Mouse (Mus musculus) olfactory bulb, adult 2 months (tissue): Measurements from ENCODE around the gene Fam53b. TPM values are rescaled to one million over a fixed set of nuclear protein-coding genes. Genes with fewer than 3 reads are reported as not detected.

Experiments
- H3K27ac ChIP-seq: fragments of 200-500 bp; 2 replicates; pipeline ENCODE4 v1.5.1; 2012; ENCODE audit warnings: low read depth, low read length; ENCODE audit not compliant: insufficient read depth
- H3K4me1 ChIP-seq: fragments of 200-500 bp; 2 replicates; pipeline ENCODE4 v1.6.1; 2012; ENCODE audit warnings: low read length; ENCODE audit not compliant: control insufficient read depth, insufficient read depth
- H3K4me3 ChIP-seq: fragments of 200-500 bp; 2 replicates; pipeline ENCODE4 v1.5.1; 2012; ENCODE audit warnings: mild to moderate bottlenecking, low read depth, low read length, moderate library complexity; ENCODE audit not compliant: insufficient read depth
- CTCF ChIP-seq: fragments of 200-500 bp; IDR thresholded peaks from 2 replicates; pipeline ENCODE4 v1.5.1; 2012; ENCODE audit warnings: low read depth, mild to moderate bottlenecking, low read length, moderate library complexity; ENCODE audit not compliant: insufficient read depth
- POLR2A ChIP-seq: fragments of 200-500 bp; IDR thresholded peaks from 2 replicates; pipeline ENCODE4 v1.6.1; 2012; ENCODE audit warnings: mild to moderate bottlenecking, low read depth, low read length, moderate library complexity; ENCODE audit not compliant: insufficient read depth
- WGBS: fragments of 180-500 bp; shearing (Covaris S2); methylation state at CpG from one replicate; pipeline ENCODE4 v1.1.7; 2018; 5-methylcytosine and 5-hydroxymethylcytosine counted together
- polyA plus RNA-seq: library from polyadenylated mRNA; stranded (reverse); fragments of >200 nt; gene quantifications from 2 replicates; pipeline ENCODE4 v1.2.4, GENCODE M21; 2012; ENCODE audit warnings: low replicate concordance; ENCODE audit not compliant: missing spikeins, insufficient read depth, insufficient read length

The Fam53b gene
- polyA plus RNA-seq, 1 experiment: not detected

DNA sequence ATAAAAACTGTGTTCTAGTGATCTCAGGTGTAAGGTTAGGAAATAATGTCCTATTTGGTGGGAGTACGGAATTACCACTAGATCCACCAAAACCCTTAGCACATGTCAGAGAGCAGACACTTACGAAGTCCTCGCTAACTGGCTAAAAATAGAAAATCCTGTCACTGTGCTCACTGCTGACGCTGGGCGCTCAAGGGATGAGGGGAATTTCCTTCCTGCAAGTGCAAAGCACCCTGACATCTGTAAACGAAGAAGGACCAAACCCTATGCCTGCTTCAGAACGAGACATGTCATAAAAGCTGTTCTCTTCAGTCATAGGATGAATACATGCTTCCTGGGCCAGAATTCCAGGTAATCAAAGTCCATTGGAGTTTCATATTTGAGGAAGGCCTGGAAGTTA is 27.7 kb downstream of the Fam53b start:
- WGBS: 45% methylated on average over 7 of the region's 7 CpGs
- H3K4me3 ChIP-seq: no peak overlapping the region
- H3K4me1 ChIP-seq: peaks cover 14% of the 10 kb centered on the region
- H3K27ac ChIP-seq: no peak overlapping the region
- TF ChIP-seq CTCF: no peak
- TF ChIP-seq POLR2A: no peak

DNA sequence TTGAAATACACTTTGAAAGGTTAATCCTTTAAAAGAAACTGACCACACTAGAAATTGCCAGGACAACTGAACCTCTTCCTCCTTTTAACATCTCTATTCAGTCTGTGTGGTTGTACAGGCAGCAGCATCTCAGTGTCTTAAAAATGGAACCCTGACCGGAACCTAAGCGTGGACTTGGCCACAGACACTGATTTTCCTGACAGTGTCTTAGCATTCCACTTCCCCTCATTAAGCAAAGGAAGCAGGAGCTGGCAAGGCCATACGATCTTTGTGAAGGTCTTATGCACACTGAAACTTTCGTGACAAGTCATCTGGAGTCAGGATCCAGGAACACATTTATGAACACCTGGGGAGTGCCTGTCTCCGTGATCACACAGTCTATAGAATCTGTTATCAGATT is 29.6 kb downstream of the Fam53b start:
- Histone ChIP-seq H3K4me3 (no peak overlapping the region), H3K4me1 (peaks cover 19% of the 10 kb centered on the region), H3K27ac (no peak overlapping the region)
- TF ChIP-seq POLR2A: no peak
- no peak for TF ChIP-seq CTCF
- WGBS: 86% methylated on average over 5 of the region's 5 CpGs

DNA sequence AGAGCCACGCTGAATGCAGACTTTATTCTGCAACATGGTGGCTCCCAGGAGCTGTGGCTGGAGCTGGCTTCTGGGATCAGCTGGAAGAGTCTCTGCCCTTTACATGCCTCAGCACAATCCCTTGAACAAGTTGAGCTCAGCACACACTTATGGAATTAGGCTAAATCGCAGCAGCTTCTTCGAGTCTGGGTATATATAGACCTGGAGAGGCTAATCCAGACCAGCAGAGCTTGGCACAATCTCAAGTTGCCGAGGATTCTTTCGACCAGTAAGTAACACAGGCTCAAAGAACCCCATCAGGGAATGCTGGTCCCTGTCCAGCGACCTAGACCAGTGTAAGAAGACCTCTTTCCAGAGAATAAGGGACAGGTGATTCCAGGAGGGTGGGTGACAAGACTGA is 31.8 kb downstream of the Fam53b start:
- TF ChIP-seq CTCF (no peak), POLR2A (no peak)
- H3K27ac ChIP-seq: no peak overlapping the region
- H3K4me1 ChIP-seq: peaks cover 20% of the 10 kb centered on the region
- H3K4me3 ChIP-seq: no peak overlapping the region
- WGBS: 49% methylated on average over 6 of the region's 6 CpGs

DNA sequence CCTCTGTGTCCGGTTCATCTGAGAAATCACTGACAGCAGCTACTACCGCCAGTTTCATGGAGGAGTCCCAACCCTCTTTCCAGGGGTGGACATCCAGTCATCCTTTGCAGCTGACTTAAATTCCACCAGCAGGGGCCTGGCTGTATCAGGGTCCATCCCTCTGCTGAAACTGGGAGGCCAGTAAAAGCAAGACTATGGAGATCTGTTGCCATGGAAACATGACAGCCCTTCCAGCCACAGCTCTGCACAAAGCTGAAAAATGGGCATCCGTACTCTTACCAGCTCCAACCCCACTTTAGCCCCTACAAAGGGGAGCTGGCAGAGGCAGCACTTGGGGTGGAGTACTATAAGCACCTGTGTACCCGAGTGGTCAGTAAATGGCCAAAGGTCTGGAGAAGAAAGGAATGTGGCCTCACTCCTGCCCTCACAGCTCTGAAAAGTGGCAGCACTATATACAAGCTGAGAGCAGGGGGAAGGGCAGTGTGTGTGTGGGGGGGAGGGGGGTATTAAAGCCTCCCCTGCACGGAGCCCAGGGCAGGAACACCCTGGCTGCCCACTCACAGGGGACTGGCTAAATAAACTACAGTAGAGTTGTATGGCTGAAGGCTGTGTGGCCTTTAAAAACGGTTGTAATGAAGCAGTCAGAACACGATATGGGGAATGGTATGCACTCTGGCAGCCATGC is 32.4 kb downstream of the Fam53b start:
- Histone ChIP-seq H3K4me1 (peaks cover 19% of the 10 kb centered on the region), H3K27ac (no peak overlapping the region), H3K4me3 (no peak overlapping the region)
- no peak for TF ChIP-seq POLR2A
- WGBS: 43% methylated on average over 7 of the region's 7 CpGs

DNA sequence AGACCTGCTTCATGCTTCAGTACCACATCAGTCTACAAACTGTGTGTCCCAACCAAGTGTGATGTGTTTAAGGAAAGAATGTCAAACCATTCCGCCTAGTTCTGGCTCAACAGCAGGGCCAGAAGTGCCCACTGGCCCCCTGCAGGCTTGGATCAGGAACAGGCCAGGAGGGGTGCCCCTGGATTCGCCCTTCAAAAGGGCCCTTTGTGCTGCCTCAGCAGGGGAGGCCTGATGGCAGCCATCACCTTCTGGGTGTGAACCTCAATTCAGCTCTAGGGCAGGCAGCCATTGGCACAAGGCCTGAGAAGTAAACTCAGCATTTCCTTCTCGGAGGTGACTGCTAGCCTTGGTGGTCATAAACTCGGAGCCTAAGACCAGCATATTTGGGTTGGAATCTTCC is 33.1 kb downstream of the Fam53b start:
- Histone ChIP-seq H3K4me1 (peaks cover 17% of the 10 kb centered on the region), H3K27ac (no peak overlapping the region), H3K4me3 (no peak overlapping the region)
- 46% methylated on average over 4 of the region's 4 CpGs for WGBS
- TF ChIP-seq POLR2A (no peak), CTCF (no peak)

DNA sequence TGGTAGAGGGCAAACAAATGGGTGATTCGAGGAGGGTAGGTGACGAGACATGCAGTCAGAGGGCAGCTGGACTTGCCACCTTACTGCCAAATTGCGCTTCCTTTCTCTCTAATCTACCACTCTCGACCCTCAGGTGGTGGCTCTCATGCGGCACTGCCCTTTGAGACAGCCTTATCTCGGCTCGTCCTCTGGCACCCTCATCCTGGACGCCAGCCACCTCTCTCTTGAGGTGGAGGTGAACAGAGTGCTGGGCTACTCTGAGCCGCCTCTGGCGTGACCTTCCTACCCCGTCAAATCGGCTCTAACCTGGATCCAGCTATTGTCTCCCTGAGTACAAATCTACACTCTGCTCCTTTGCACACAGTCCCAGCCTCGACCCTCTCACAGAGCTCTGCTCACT is 35.1 kb downstream of the Fam53b start:
- 92% methylated on average over 13 of the region's 13 CpGs for WGBS
- no peak overlapping the region for H3K27ac ChIP-seq
- peaks cover 17% of the 10 kb centered on the region for H3K4me1 ChIP-seq
- no peak overlapping the region for H3K4me3 ChIP-seq
- no peak for TF ChIP-seq POLR2A
- no peak for TF ChIP-seq CTCF

DNA sequence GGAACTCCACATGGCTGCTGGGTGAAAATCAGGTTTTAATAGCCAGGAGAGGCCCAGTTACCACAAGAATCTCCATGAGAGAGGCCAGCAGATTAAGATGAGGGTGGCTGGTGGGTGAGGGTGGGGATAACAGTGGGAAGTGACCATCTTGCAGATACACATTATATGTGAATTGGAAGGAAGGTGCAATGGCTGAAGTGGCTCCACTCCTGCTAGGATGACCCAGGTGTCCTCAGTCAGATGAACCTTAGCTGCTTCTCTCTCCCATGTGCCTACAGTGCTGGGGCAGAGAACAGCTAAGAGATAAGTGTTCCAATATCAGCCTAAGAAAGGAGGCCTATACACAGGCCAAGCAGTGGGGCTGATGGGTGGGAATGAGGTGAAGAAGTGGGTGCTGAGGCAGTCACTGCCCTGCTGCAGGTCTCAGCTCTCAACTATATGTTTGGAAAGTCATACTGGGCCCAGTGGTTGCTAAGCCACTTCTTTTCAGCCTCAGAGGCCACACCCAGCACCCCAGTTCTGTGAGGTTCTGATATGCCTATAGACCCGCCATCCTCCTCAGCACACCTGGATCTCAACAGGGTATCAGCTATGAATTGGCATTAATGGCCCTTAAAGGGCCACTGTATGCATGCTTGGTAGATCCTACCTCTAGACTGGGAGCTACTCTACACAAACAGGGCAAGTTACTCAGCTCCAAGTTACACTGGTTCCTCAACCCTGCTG is 35.8 kb downstream of the Fam53b start:
- Histone ChIP-seq H3K4me3 (no peak overlapping the region), H3K4me1 (peaks cover 17% of the 10 kb centered on the region), H3K27ac (no peak overlapping the region)
- 100% methylated on average over 1 of the region's 1 CpGs for WGBS
- TF ChIP-seq POLR2A: no peak
- no peak for TF ChIP-seq CTCF

DNA sequence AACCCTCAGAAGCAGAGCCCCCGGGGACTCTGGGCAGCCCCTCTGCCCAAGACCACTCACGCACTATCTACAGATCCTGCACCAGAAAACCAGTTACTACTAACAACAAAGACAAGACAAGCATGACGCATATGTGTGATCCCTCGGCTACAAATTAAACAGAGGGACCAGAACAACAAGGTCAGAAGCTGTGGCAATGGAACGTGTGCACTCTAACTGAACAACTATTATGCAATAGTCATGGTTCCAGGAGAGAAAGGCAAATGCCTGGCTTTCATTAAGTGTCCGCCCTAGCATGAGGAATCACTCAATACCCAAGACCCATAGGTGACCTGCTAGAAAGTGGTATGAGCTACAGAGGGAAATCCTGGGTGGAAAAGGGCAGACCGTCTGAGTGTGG is 36.6 kb downstream of the Fam53b start:
- Histone ChIP-seq H3K4me3 (no peak overlapping the region), H3K27ac (no peak overlapping the region), H3K4me1 (peaks cover 17% of the 10 kb centered on the region)
- 97% methylated on average over 7 of the region's 7 CpGs for WGBS
- no peak for TF ChIP-seq POLR2A
- TF ChIP-seq CTCF: no peak

DNA sequence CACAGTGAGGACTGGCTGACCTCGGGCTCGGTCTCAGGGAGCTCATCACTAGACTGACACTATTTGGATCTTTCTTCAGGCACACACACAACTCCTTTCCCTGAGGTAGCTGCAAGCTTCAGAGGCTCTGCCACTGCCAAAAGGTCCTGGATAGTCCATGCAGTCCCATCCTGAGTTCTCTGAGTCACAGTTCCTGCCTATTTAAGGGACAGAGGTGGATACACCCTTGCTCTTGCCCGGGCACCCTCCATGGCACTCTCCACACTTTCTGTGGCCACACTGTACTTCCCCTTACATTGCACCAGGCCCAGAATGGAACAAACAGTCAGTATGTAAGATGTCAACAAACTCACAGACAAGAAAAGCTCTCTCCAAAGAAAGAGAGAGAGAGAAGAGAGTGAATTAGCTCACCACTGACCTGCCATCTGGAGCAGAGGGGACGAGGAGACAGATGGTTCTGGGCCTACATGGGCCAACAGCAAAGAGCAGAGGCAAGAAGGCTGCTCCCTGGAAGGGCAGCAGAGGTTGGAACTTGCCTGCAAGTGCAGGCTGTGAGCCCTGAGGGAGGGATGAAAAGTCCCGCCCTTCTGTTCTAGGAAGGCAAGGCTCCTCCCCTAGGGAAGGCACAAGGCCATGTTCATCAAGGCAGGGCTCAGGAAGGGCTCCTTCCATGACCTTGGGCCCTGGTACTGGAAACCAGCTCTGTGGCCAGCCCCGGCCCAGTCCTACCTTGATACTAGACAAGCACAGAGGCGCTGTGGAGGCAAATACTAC is 37.2 kb downstream of the Fam53b start:
- 87% methylated on average over 7 of the region's 7 CpGs for WGBS

More for the DNA sequence above, 37.2 kb downstream of the Fam53b start:
- Histone ChIP-seq H3K27ac (no peak overlapping the region), H3K4me1 (peaks cover 19% of the 10 kb centered on the region), H3K4me3 (no peak overlapping the region)
- TF ChIP-seq POLR2A (no peak), CTCF (no peak)
